Mouse (Mus musculus) lung, postnatal 14 days (tissue): ENCODE data around the gene Zfp819.

Experiments
- DNase-seq: peaks from one replicate; pipeline ENCODE4 v3.0.0; 2021

Zfp819 gene

DNA sequence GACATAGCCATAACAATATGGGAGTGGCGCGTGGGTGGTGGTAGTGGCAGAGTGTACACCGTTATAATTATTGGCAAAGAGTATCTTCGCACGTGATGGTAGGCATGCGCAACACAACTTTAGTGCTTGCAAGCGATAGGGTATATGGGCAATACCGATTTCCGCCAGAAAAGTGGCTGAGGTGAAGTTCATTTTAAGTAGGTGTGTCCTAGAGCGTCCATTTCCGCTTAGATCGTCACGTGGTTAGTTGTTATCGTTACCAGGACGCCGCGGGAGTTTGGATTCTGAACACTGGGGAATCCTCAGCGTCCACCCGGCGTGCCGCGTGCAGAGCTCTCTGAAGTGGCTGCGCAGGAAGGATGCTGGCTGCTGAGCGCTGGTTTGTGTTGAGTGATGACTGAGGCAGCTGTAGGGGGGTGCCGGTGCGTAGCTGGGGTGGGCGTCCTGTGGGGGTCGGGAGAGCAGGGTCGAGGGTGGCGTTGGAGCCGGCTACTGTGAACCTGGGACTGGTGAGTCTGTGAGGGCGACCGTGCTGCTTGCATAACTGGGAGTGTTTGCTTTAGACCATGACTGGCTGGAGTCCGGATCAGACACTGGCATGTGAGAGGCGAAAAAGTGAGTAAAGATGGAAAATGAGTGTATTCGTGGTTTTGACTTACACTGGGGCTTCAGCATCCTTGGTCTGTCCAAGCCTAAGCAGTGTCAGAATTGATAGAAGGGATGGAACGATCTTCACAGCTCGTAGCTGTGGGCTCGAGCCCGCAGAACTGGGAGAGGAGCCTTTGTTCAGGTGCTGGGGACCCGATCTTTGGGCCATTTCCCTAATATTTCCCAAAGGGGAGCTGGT, at the start of gene Zfp819:
Gene Zfp819, plus strand, starts transcription at position 274 of the 847 bp plus-strand sequence.
- peak; percentile 36 for DNase-seq

DNA sequence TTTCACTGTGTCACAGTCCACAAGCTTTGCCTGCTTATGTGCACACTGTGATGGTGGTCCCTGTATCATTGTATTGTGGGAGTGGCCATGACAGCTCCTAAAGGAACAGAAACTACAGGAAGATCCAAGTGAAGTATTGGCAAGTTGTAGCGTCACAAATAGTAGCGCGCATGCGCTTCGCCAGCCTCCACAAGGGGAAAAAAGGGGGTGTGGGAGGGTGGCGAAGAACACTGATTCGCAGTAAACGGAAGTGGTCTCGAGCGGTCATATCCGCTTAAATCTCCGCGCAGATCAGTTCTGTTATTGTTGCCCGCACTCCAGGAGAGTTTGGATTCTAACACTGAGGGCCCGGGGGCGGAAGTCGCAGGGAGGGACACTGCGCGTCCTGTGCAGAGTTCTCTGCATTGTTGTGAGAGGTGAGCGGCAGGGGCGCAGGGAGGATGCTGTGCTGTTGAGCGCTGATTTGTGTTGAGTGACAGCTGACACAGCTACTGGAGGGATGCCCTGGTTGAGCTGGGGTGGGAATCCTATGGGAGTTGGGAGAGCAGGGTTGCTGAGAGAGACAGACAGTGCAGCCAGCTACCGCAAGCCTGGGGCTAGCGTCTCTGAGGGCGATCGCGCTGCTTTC, 44.8 kb upstream of the Zfp819 start, which contains the start of gene Zfp658:
Gene Zfp658, plus strand, starts transcription at position 251 of the 628 bp plus-strand sequence.
- peak; percentile 85 for DNase-seq

DNA sequence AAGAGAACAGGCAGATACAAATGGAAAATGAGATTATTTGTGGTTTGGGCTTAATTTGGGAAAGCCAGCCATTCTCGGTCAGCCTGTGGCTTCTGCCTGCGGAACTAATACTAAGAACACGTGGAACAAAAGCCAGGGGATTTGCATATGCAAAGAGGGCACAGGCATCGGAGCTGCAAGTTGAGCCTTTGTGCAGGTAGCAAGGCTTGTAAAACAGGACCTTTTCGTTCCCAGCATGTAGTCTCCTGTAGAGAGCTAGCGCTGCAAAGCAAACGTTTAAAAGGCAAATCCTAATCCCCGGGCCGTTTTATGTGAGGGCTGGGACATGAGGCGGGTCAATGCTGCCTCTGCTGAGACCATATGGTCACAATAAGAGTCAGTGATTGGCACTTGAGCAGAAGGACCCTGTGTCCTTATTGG, 44.3 kb upstream of the Zfp819 start:
- DNase-seq = no peak

DNA sequence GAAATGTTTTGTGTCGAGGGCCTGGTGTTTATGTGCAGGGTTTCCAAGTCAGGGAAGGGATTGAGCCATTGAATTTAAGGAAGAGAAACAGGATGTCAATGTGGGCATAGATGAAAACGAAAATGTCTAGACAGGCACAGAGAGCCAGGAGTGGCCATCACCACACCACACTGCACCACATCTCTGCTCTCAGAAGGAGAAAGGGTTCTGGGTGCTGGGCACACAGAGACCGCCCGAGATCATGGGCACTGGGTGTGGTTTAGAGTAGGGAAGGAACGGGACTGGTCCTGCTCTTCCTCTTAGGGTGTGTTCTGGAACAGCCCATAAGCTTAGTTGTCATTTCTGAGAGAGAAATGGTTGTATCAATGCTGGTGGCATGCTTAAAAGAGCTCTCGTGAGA, 43.7 kb upstream of the Zfp819 start:
- DNase-seq = no peak

DNA sequence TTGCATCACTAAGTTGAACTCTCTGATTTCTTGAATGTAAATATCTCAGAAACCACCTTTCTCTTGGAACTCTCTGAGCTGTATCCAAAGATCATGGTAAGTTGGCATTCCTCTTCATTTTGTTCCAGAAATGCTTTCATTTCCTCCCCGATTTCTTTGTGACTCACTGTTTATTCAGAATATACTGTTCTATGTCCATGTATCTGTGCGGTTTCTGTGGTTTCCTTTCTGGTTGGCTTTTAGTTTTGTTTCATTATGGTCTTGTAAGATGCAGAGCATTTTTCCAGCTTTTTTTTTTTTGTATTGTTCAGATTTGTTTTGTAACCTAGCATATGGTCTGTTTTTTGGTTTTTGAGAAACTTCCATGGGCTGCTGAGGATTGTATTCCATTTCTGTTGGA, 35.8 kb upstream of the Zfp819 start:
- no peak for DNase-seq

DNA sequence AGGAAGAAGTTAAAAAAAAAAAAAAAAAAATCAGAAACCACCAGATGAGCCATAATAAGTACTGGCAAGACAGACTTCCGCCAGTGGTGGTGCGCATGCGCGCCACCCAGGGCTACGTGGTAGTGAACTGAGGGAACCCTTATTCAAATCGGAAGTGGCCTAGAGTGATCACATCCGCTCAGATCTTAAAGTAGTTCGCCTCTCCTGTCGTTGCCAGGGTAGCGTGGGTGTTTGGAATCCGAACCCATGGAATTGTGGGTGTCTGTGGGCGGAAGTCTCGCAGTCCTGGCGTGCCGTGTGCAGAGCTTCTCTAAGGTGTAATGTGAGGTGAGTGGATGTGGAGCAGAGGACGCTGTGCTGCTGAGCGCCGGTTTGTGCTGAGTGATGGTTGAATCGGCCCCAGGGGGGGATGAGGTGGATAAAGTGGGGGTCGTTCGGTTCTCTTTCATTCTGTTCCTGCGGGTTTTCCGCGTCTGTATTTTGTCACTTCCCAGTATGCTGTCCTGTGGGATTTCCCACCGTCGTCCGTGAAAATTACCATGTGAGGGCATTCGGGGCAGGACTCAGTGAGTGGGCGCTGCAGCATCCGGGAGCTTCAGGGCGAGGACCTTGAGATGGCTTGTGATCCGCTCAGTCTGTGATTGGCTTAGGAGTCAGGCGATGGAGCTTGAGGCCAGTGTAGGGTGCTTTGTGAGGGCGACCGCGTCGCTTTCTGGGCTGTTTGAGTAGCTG, 27.4 kb upstream of the Zfp819 start, which contains the start of gene Zfp719:
Gene Zfp719, plus strand, starts transcription at position 171 of the 732 bp plus-strand sequence.
- peak; percentile 90 for DNase-seq

DNA sequence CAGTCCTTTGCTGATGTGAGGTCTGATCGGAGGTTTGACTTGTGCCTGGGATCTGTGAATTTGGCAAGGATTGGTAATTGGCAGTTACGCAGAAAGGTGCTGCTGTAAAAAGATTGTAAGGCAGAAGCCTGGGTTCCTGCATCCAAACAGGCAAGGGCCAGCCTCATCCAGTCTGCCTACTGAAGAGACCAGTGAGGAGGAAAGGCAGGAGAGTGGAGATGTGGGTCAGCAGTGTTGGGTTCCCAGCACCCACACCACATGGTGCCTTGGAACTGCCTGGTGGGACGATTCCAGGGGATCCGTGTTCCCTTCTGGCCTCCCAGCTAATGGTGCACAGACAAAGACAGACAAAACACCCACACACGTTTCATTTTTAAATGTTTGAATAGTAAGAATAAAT, 26.4 kb upstream of the Zfp819 start:
- no peak for DNase-seq

DNA sequence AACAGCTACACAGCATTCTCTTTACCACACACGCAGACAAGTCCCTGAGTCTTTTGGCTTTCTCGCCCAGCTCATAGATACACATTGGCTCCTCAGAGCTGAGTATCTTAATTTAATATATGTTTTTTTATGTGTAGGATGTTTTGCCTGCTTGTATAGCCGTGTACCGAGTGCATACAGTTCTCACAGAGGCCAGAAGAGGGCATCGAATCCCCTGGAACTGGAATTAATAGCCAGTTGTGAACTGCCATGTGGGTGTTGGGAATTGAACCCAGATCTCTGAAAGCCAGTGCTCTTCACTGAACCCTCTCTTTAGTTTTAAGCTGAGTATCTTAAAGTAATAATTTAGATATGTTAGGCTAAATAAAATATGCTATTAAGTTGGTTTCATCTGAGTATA, 22.2 kb upstream of the Zfp819 start:
- no peak for DNase-seq

DNA sequence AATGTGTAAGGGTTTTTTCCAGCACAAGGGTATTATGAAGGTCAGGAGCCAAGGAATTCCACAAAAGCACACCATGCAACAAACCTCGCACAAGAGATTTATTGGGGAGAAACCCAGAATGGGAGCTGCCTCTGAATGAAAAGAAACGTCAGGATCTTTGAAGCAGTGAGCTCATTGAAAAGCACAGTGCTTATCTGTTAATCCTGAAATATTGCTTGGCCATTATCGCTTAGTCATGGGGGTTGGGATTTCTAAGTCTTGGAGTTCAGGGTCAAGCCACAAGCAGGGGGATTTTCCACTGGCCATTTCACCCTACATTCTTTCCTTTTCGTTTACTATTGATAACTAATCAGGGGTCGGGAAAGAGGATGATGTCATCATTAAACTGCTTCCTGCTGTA, 5.1 kb upstream of the Zfp819 start:
- no peak for DNase-seq

DNA sequence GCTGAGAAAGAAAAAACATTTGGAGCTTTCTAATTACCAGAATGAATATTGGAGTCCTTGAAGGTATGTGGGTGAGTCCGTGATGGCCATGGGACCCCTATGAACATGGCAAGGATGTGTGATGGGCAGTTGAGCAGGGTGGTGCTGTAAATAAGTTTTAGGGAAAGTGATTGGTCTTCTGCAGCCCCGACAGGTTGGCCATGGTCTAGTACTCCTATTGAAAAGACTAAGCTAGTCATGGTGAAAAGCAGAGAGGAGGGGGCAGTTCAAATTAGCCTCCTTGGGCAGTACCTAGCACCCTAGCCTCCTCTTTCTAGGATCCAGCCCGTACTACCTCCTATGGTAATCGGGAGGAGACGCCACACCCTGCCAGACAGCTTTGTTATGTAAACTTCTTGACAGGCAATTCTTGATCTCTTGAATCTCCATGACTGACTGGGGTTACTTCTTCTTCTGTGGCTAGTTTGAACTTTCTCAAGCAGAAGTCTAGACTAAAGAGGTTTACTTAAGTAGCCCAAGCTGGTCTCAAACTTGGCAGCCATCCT, 846 bp downstream of the Zfp819 start:
- DNase-seq = no peak

DNA sequence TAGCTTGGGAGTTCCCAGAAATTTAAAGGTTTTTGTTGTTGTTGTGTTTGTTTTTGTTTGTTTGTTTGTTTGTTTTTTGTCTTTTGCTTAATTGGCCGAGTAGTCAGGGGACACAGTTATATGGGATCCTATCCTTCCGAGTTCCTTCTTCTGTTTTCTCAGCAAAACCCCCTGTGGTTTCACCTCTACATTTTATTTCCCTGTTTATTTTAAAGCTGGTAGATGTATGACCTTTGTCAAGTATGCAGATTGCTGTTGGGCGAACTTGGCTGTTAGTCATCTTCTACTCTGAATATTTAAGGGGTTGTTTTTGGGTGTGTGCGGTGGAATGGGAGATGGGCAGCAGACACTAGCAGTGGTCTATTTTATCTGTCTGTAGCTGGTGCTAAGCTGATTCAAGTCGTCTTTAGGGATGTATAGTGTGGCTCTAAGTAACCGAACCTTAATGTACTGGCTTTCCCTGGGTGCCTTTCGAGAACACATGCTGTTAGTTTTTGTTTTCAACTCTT, 1.4 kb downstream of the Zfp819 start:
- no peak for DNase-seq

DNA sequence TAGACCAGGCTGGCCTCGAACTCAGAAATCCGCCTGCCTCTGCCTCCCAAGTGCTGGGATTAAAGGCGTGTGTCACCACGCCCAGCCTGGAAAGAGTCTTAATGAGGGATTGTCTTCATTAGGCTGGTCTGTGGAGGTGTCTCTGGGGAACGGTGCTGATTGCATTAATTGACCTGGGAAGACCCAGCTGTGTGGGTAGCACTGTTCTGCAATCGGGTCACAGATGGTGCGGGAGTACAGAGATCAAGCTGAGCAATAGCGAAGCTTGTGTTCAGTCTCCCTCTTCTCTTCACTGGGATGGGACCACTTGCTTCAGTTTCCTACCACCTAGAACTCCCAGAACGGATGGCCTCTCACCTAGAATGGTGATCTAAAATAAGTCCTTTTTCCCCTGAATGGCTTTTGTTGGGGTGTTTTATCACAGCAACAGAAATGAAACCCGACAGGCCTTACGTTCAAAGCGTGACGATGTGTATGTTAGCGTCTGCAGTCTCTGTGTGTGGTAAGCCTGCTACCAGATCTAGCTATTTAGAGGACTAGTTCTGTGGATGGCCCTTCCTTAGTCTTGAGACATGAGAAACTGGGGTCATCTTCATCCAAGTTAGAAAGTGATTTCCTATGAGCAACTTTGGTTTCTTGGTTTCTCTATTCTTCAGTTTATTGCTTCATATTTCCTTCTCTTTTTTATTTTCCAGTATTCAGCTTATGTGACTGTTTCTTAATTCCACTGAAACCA, 7.0 kb downstream of the Zfp819 start:
- DNase-seq = no peak

DNA sequence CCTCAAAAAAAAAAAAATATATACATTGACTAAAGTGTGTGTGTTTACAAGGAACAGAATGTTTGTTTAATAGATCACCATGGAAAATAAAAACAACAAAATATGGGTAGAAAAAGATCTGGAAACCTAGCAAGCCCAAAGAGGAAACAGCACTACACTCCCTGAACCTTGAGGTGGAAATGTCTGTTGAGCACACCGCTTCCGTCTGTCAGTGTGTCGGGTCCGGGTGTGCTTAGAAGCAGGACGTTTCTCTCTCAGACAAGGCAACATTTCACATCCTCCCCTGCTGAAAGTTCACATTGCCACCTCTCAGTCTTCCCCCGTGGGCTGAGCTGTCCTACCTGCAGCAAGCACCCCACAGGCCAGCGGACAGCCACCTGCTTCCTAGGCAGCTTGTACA, 16.0 kb downstream of the Zfp819 start:
- DNase-seq = no peak

DNA sequence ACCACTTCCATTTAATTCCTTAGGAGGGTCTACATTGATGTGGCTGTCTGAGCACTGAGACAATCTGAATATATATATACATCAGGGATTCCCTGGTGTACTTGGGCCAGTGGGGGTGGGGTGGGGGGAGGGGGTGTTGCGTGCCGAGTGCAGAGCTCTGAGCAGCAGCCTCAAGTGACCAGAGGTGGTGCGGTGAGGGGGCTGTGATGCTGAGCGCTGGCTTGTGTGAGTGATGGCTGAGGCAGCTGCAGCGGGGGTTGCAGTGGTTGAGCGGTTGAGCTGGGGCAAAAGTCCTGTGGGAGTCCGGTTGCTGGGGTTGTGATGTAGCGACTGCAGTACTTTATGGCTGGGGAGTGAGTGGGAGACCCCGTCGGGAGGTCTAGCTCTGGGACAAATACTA, 16.9 kb downstream of the Zfp819 start:
- DNase-seq = no peak

DNA sequence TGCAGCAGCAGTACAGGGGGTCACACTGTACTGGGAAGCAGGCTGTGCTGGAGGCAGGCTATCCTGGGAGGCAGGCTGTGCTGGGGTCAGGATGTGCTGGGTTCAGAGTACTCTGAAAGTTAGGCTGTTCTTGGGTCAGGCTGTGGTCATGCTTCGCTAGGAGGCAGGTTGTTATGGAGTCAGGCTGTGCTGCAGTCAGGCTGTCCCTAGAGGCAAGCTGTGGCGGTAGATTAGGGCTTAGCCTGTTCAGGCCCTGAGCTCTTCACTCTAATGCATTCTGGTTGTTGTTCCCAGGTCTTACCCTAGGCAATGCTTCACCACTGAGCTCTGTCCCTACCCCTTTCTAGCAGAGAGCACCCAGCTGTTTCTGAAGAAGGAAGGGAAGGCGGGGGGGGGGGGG, 18.1 kb downstream of the Zfp819 start:
- DNase-seq = no peak

DNA sequence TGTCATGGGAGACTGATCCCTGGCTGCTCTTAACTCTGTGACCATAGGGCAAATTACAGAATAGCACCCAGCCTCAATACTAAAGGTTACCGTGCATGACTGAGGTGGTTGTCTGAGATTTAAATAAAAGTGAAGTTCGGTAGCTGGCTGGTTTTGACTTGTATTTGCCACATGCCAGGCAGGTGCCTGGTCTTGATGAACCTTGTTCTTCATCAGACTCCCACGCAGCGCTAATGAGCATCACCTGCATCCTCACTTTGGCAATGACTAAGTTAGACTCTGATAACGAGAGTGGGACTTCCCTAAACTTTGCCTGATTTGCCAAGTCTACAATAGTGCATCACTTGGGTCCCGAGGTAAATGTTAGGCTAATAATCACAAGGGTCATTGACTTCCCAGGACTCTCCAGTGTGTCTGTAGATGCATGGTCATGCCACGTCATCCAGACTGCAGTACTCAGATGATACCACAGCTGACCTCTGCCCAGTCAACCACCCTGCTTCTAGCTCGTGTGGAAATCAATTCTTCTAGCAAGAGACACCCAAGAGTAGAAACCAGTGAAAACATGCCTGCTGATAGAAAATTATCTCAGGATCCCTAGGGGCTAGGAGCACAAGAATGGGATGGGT, 18.9 kb downstream of the Zfp819 start:
- DNase-seq = no peak

DNA sequence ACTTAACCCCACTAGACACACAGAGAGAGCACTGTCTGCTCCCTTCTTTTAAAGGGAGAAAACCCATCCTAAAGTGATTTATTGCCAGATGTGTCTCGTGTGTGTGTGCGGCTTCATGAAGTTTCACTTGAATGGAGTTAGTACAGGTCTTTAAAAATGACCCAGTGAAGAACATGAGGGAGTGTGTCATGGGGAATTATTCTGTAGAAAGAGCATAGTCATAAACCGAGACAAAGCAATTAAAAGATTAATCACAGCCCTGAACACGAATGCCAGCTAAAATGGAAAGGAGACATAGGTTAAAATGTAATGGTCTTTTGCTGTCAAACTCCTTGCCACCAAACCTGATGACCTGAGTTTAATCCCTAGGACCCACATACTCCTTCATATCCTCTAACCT, 27.0 kb downstream of the Zfp819 start:
- no peak for DNase-seq

DNA sequence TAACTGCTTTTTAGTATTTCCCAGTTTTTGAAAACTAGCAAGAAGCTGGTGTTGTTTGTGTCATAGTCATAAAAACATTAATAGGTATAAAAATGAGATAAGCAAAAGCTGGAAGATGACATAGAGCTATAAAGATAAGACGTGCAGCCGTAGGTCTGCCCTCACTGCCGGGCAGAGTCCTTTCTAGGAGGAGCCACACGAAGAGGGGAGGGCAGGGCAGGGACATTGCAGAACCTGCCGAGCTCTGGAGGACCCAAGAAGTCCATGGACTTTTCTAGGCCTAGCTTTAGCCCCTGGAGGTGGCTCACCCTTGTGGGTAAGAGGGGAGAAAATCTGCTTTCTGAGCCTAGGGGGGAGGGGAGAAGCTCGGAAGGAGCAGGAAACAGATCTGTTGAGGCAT, 27.5 kb downstream of the Zfp819 start, which contains the start of gene Ceacam18:
Gene Ceacam18, plus strand, starts transcription at position 208 of the 400 bp plus-strand sequence.
- no peak for DNase-seq

DNA sequence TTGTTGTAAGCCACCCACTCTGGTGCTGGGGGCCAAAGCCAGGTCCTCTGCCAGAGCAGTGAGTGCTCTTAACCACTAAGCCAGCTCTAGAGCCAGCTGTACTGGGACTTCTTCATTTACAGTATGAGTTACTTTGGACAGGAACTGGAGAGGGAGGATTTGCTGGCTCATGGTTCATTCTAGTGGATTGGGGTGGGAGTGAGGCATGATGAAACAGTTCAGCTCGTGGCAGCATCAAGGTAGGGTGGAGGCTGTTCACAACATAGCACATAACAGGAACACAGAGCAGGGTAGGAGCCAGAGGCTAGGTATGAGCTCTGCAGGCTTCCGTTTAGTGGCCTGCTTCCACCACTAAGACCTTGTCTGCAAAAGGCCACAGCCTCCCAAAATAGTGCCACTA, 29.2 kb downstream of the Zfp819 start:
- no peak for DNase-seq

DNA sequence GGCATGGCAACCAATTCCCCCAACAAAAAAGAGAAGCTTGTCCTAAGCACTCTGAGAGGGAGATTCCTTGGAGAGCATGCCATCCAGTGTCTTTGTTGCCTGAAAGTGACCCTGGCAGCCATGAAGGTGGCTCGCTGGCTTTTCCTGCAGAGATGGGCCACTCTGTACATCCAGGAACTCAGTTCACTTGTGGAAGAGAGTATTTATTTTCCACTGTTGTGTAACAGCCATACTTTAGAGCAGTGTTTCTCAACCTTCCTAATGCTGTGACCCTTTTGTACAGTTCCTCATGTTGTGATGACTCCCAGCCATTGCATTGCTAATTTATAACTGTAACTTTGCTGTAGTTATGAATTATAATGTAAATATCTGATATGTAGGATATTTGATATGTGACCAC, 30.1 kb downstream of the Zfp819 start:
- no peak for DNase-seq

DNA sequence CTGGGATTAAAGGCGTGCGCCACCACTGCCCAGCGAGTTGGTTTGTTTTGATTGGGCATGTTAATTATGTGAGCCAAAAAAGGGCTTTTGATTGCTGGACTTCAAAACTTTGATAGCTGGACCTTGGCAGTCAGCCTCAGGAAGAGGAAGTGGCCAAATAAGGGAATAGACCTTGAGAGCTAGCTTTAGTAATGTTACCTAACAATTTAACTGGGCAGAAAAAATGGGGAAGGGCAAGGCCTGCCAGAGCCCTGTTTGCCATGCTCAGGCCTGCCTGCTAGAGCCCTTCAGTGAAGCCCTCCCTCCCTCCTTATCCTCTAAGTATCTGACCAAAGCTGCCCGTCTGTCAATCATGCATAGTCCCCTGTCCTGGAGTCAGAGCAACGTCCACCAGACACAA, 35.6 kb downstream of the Zfp819 start:
- DNase-seq = no peak
